Mouse (Mus musculus) layer of hippocampus, postnatal 14 days (tissue): ENCODE measurements around the gene Tmem234. TPM values are rescaled to one million over a fixed set of nuclear protein-coding genes. Genes with fewer than 3 reads are reported as not detected.

Experiments used
- DNase-seq, 2 experiments: peaks; one replicate each; pipeline ENCODE4 v3.0.0; 2021 to 2022; ENCODE audit warnings: low spot score in 2 of 2, mixed read lengths in 1 of 2
- total RNA-seq, 2 experiments: library from RNA; stranded (reverse); gene quantifications; 2 replicates each; pipeline ENCODE4 v1.2.3; 2021

Gene Tmem234
- total RNA-seq, 2 experiments from 2014 or later: 86.1 to 90.9 TPM

GRCm38 (mm10) chr4:129620419-129621282 lies 20.2 kb downstream of the Tmem234 start:
- no peak for DNase-seq

GRCm38 (mm10) chr4:129621283-129621841 lies 20.9 kb downstream of the Tmem234 start:
- no peak for DNase-seq

- no peak for DNase-seq
These were observed 21.8 kb downstream of the Tmem234 start for GRCm38 (mm10) chr4:129622120-129622802.

- DNase-seq: no peak
These were observed 22.5 kb downstream of the Tmem234 start for GRCm38 (mm10) chr4:129622803-129623535.

GRCm38 (mm10) chr4:129623681-129624091 lies 23.2 kb downstream of the Tmem234 start, which contains the start of gene Ccdc28b:
Ccdc28b (minus strand) TSS chr4:129623947.
- peak; percentile 70 to 75 for DNase-seq

- DNase-seq: peak; percentile 86 to 94
These were observed 24.0 kb downstream of the Tmem234 start for GRCm38 (mm10) chr4:129624281-129625028.

GRCm38 (mm10) chr4:129625029-129625370 lies 24.5 kb downstream of the Tmem234 start:
- DNase-seq: peak; percentile 60 to 74

GRCm38 (mm10) chr4:129625496-129625895 lies 25.0 kb downstream of the Tmem234 start:
- no peak for DNase-seq

- no peak for DNase-seq
These were observed 25.6 kb downstream of the Tmem234 start for GRCm38 (mm10) chr4:129626035-129626434.

- no peak for DNase-seq
These were observed 30.5 kb downstream of the Tmem234 start for GRCm38 (mm10) chr4:129630944-129631343.

- DNase-seq: no peak
These were observed 31.4 kb downstream of the Tmem234 start for GRCm38 (mm10) chr4:129631867-129632266.

- no peak for DNase-seq
These were observed 33.4 kb downstream of the Tmem234 start for GRCm38 (mm10) chr4:129633852-129634251.

- no peak for DNase-seq
These were observed 38.8 kb downstream of the Tmem234 start for GRCm38 (mm10) chr4:129639221-129639620.

- DNase-seq: peak in 1 of 2 experiments; percentile 47
These were observed 39.7 kb downstream of the Tmem234 start for GRCm38 (mm10) chr4:129640101-129640637.

GRCm38 (mm10) chr4:129640638-129641467 lies 40.4 kb downstream of the Tmem234 start, which contains the start of gene Txlna:
Txlna (minus strand) TSS chr4:129641065.
- DNase-seq: peak; percentile 96 to 98

- DNase-seq: no peak
These were observed 41.3 kb downstream of the Tmem234 start for GRCm38 (mm10) chr4:129641756-129642155.

GRCm38 (mm10) chr4:129645204-129645603 lies 44.7 kb downstream of the Tmem234 start:
- DNase-seq: no peak

GRCm38 (mm10) chr4:129648656-129649055 lies 48.2 kb downstream of the Tmem234 start:
- no peak for DNase-seq

GRCm38 (mm10) chr4:129650359-129650758 lies 49.9 kb downstream of the Tmem234 start:
- no peak for DNase-seq
